Mouse (Mus musculus): ENCODE measurements around the gene Igfbp6.
A peak's percentile ranks its signal among the peaks of the same experiment; 100 is the strongest.

Gene Igfbp6

GRCm38 (mm10) chr15:102108651-102109525 lies 35.3 kb upstream of the Igfbp6 start:
- peak; percentile 67 for DNase-seq (ENCODE audit: low spot score)

DNA sequence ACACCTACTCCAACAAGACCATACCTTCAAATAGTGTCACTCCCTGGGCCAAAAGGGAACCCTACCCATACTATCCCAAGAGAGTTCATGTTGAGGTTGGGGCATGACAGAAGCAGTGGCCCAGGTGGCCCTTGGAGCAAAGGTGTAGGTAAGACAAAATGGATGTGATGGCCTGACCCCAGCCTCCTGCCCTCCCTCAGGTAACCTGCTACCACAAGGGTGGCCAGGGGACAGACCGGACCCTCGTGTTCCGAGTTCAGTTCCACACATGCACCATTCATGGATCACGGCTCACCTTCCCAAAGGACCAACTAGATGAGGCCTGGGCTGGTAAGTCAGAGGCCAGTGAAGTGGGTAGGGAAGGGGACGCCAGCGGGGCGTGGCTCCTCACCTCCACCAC lies 33.9 kb upstream of the Igfbp6 start:
- no peak for DNase-seq (ENCODE audit: low spot score)

GRCm38 (mm10) chr15:102110701-102111494 lies 33.3 kb upstream of the Igfbp6 start:
- DNase-seq (ENCODE audit: low spot score) = no peak

- no peak for DNase-seq (ENCODE audit: low spot score)
Measured at GRCm38 (mm10) chr15:102111495-102111829, 32.7 kb upstream of the Igfbp6 start.

GRCm38 (mm10) chr15:102112181-102112580 lies 32.0 kb upstream of the Igfbp6 start:
- no peak for DNase-seq (ENCODE audit: low spot score)

GRCm38 (mm10) chr15:102112827-102113226 lies 31.3 kb upstream of the Igfbp6 start:
- DNase-seq (ENCODE audit: low spot score) = no peak

DNA sequence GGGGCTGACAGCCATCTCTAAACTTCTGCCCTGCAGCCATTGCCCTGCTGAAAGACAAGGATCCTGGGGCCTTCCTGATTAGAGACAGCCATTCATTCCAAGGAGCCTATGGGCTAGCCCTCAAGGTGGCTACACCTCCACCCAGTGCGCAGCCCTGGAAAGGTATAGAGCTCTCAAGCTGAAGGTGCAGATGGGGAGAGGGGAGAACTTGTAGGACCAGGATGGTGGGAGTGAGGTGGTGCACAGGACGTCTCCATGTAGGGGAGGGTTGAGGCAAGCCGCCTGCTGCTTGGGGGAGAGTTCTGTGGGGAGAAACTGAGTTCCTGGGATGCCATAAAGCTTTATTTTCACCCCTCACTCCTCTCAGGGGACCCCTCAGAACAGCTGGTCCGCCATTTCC lies 30.5 kb upstream of the Igfbp6 start:
- no peak for DNase-seq (ENCODE audit: low spot score)

DNA sequence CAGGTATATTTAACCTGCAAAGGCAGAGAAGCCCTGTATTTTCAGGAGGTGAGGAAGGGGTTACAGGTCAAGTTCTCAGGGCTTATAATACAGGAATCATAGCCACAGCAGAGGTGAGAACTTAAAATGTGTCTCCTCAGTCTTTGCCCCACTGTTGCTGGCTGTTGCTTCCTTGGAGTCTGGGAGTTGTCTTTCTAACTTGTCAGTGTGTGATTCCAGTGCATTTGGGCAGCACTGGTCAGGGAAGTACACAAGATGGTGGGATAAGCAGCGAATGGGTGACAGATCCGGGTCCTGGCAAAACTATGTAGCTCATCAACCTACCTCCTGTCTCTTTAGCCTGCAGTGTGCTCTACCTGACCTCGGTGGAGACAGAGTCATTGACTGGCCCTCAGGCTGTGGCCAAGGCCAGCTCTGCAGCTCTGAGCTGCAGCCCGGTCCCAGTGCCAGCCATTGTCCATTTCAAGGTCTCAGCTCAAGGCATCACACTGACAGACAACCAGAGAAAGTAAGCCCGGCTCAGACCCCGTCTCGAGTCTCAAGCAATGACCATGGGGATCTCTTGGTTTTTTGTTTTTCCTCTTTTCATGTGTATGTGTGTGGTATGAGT lies 29.4 kb upstream of the Igfbp6 start:
- DNase-seq (ENCODE audit: low spot score) = no peak

GRCm38 (mm10) chr15:102115731-102116231 lies 28.4 kb upstream of the Igfbp6 start:
- no peak for DNase-seq (ENCODE audit: low spot score)

- no peak for DNase-seq (ENCODE audit: low spot score)
Measured at GRCm38 (mm10) chr15:102116753-102117415, 27.3 kb upstream of the Igfbp6 start.

GRCm38 (mm10) chr15:102117461-102118443 lies 26.4 kb upstream of the Igfbp6 start:
- no peak for DNase-seq (ENCODE audit: low spot score)

DNA sequence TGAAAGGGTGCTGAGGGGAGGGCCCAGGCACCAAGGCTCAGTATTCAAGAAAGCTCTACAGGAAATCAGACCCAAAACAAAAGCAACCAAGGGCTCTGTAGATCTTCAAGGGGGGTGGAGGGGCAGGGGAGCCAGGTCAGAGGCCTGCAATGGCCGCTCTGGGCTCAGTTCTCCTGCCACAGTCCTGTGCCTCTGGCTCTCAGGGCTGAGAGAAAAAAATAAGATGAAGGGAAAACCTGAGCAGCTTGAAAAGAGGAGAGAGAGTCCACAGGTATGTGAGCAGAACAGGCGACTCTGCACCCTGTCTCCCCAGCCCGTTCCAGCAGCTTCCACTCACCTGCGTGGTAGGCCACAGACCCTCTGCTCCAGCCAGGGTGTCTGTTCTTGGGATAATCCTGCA lies 25.6 kb upstream of the Igfbp6 start:
- no peak for DNase-seq (ENCODE audit: low spot score)

- DNase-seq (ENCODE audit: low spot score) = no peak
Measured at GRCm38 (mm10) chr15:102119121-102119830, 24.9 kb upstream of the Igfbp6 start.

GRCm38 (mm10) chr15:102119831-102120170 lies 24.4 kb upstream of the Igfbp6 start:
- no peak for DNase-seq (ENCODE audit: low spot score)

- no peak for DNase-seq (ENCODE audit: low spot score)
Measured at GRCm38 (mm10) chr15:102120530-102120929, 23.6 kb upstream of the Igfbp6 start.

GRCm38 (mm10) chr15:102126303-102126702 lies 17.9 kb upstream of the Igfbp6 start:
- no peak for DNase-seq (ENCODE audit: low spot score)

DNA sequence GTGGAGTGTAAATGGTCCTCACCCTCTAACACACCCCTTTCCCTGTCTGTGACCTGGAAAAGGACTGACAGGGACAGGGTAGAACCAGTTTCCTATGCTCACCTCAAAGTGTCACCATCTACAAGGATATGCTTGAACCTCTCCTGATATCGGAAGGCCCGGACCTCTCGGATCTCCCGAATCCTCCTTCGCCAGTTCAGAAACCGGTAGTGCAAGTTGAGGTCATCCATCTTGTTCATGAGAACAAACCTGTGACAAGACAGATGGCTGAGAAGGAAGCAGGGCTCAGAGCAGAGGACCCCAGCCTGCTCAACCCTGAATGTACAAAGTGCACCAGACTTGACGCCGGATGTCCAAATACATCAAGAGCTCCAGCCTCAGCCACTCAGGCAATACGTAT lies 10.8 kb upstream of the Igfbp6 start:
- no peak for DNase-seq (ENCODE audit: low spot score)

GRCm38 (mm10) chr15:102134709-102135108 lies 9.5 kb upstream of the Igfbp6 start:
- no peak for DNase-seq (ENCODE audit: low spot score)

GRCm38 (mm10) chr15:102135522-102136128 lies 8.5 kb upstream of the Igfbp6 start:
- no peak for DNase-seq (ENCODE audit: low spot score)
